Mouse (Mus musculus) myocyte (in vitro differentiated cells): ENCODE measurements at regions not wholly inside any gene's neighbourhood (a gene's known extent, or its start where the extent isn't known, plus 50 kb on each side); places are given as distances from the start of the nearest gene placed in this dataset.
"Not testable (repeated sequence)": the region's sequence is repeated elsewhere in the genome, so short reads cannot be mapped to it uniquely, and the experiment has no call there.

Experiments
- CEBPB ChIP-seq: IDR thresholded peaks from 2 replicates; pipeline ENCODE4 v1.6.1; 2011; ENCODE audit warnings: mild to moderate bottlenecking, moderate library complexity; ENCODE audit not compliant: poor library complexity, insufficient read depth, severe bottlenecking
- E2F4 ChIP-seq: IDR thresholded peaks from one replicate; pipeline ENCODE4 v1.6.1; 2011; ENCODE audit warnings: mild to moderate bottlenecking, control low read depth, moderate library complexity; ENCODE audit not compliant: insufficient read depth
- MAX ChIP-seq: IDR thresholded peaks from one replicate; pipeline ENCODE4 v1.6.1; 2011; ENCODE audit warnings: low read depth, mild to moderate bottlenecking, control low read depth
- MYOD1 ChIP-seq, 3 experiments: IDR thresholded peaks; one replicate each; pipeline ENCODE4 v1.6.1; 2011; ENCODE audit warnings: control low read depth in 2 of 3, low read depth in 2 of 3, mild to moderate bottlenecking in 2 of 3, moderate library complexity in 1 of 3; ENCODE audit not compliant: insufficient read length in 2 of 3, control insufficient read depth in 1 of 3
- MYOG ChIP-seq, 3 experiments: IDR thresholded peaks; one replicate each; pipeline ENCODE4 v1.6.1; 2011; ENCODE audit warnings: control low read depth in 2 of 3, low read depth in 2 of 3, mild to moderate bottlenecking in 2 of 3; ENCODE audit not compliant: insufficient read length in 2 of 3, control insufficient read depth in 1 of 3, insufficient read depth in 1 of 3
- POLR2A ChIP-seq: IDR thresholded peaks from one replicate; pipeline ENCODE4 v1.6.1; 2011; ENCODE audit warnings: low read depth, mild to moderate bottlenecking, control low read depth, moderate library complexity; ENCODE audit not compliant: insufficient read length
- POLR2AphosphoS2 ChIP-seq: IDR thresholded peaks from one replicate; pipeline ENCODE4 v1.6.1; 2011; ENCODE audit warnings: low read depth, control low read depth; ENCODE audit not compliant: insufficient read length
- REST ChIP-seq: IDR thresholded peaks from one replicate; pipeline ENCODE4 v1.6.1; 2011; ENCODE audit warnings: mild to moderate bottlenecking, control low read depth, moderate library complexity; ENCODE audit not compliant: insufficient read depth, insufficient read length
- SRF ChIP-seq: IDR thresholded peaks from one replicate; pipeline ENCODE4 v1.6.1; 2011; ENCODE audit warnings: low read depth; ENCODE audit not compliant: control insufficient read depth, insufficient read length
- TCF12 ChIP-seq: IDR thresholded peaks from one replicate; pipeline ENCODE4 v1.6.1; 2011; ENCODE audit warnings: mild to moderate bottlenecking, control low read depth; ENCODE audit not compliant: poor library complexity, insufficient read depth, severe bottlenecking
- TCF3 ChIP-seq: IDR thresholded peaks from one replicate; pipeline ENCODE4 v1.6.1; 2011; ENCODE audit warnings: low read depth, control low read depth; ENCODE audit not compliant: insufficient read length
- USF1 ChIP-seq: IDR thresholded peaks from one replicate; pipeline ENCODE4 v1.6.1; 2011; ENCODE audit warnings: low read depth, mild to moderate bottlenecking, control low read depth, moderate library complexity

- not testable (repeated sequence) for TF ChIP-seq POLR2A; E2F4; SRF; POLR2AphosphoS2; CEBPB; MAX; TCF3; TCF12; MYOD1 (IDR thresholded peaks at IDR 0.05; ENCODE audit: control insufficient read depth in 1 of 3, insufficient read length in 2 of 3, low read depth in 2 of 3); MYOG (IDR thresholded peaks at IDR 0.05; ENCODE audit: control insufficient read depth in 1 of 3, insufficient read depth in 1 of 3, insufficient read length in 2 of 3, low read depth in 2 of 3); REST; USF1
Observed at GRCm38 (mm10) chr16:50774699-50775098, 183.7 kb upstream of the Ccdc54 start.
